ENCODE assay signal across 8 mouse cellular contexts in the genomic region with DNA sequence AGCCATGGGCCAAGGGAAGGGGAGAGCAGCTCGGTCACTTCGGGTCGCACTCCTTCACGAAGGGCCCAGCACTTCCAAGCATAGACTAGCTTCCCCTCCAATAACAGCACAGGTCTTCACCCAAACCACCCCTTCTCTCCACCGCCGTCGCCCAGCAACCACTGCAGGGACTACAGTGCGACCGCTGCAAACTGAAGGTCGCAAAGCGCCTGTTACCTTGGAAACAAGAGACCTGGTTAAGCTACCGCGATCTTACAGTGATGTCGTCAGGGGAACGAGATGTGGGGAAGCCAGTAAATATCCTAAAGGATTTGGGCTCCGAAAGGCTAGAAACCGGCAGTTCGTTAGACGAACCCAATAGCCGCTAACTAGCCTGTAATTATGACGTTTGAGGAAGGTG. TPM values are rescaled to one million over a fixed set of nuclear protein-coding genes. Genes with fewer than 3 reads are reported as not detected.
DNase-seq lines count a peak whose midpoint lies in the region; ATAC-seq and TF ChIP-seq lines count a peak whose summit lies in the region.

A gene (minus strand): TSS at position 143 of the 400 bp plus-strand sequence.

- H3K27me3 ChIP-seq in heart, embryonic 13.5 days (replicated peaks) = no peaks in the 10 kb centered on the region
- no peaks in the 10 kb centered on the region for H3K27me3 ChIP-seq in kidney, embryonic 16.5 days (ENCODE audit: insufficient read depth, low read length)
- H3K27me3 ChIP-seq in midbrain, postnatal 0 days (ENCODE audit: insufficient read depth, low read length) = no peaks in the 10 kb centered on the region

- peak; percentile 74; the same call in 1 of the 2 replicates for ATAC-seq in heart, embryonic 13.5 days (ENCODE audit: extremely low read depth, insufficient number of reproducible peaks, low FRiP score, low TSS enrichment)
- peak; percentile 95 for ATAC-seq in kidney, embryonic 16.5 days (ENCODE audit: low FRiP score, low TSS enrichment)
- peak; percentile 98 for ATAC-seq in midbrain, postnatal 0 days (ENCODE audit: low FRiP score)

- TF ChIP-seq CTCF in midbrain, postnatal 0 days (IDR thresholded peaks at IDR 0.05) = no peak

- peak within 1 kb of the TSS; percentile 65 for H3K4me3 ChIP-seq in heart, embryonic 13.5 days
- peak within 1 kb of the TSS; percentile 60 for H3K4me3 ChIP-seq in kidney, embryonic 16.5 days (ENCODE audit: low read length)
- H3K4me3 ChIP-seq in midbrain, postnatal 0 days (ENCODE audit: low read depth, low read length) = peak within 1 kb of the TSS; percentile 50

- peak within 1 kb of the TSS; percentile 55; the same call in 1 of the 2 replicates for H3K27ac ChIP-seq in heart, embryonic 13.5 days (replicated peaks)
- peak within 1 kb of the TSS; percentile 71 for H3K27ac ChIP-seq in kidney, embryonic 16.5 days (ENCODE audit: low read length)
- H3K27ac ChIP-seq in midbrain, postnatal 0 days (ENCODE audit: low read depth, low read length) = peak within 1 kb of the TSS; percentile 77

- DNase-seq in B cell, adult 2 months = peak; percentile 85 to 89
- peak; percentile 81 for DNase-seq in c-Kit-positive CD71-negative TER-119-negative erythroid progenitor cells, embryonic 14.5 days (ENCODE audit: low read depth)
- DNase-seq in fibroblast of lung, adult 2 months (ENCODE audit: low read depth) = peak; percentile 71
- DNase-seq in liver = peak; percentile 87
- DNase-seq in midbrain, postnatal 0 days (ENCODE audit: low spot score) = peak; percentile 99
- DNase-seq in spleen, postnatal 10 days (ENCODE audit: low spot score in 2 of 2) = peak; percentile 84 to 97

- peak within 1 kb of the TSS; percentile 84 for H3K4me2 ChIP-seq in heart, embryonic 13.5 days
- H3K4me2 ChIP-seq in kidney, embryonic 16.5 days (replicated peaks; ENCODE audit: low read depth, low read length) = peak within 1 kb of the TSS; percentile 86
- peak within 1 kb of the TSS; percentile 83 for H3K4me2 ChIP-seq in midbrain, postnatal 0 days (ENCODE audit: low read depth, low read length, poor library complexity, severe bottlenecking)

- H3K9me3 ChIP-seq in heart, embryonic 13.5 days = 0 out of 2 replicates have a peak, but pooled peaks cover 3% of the 10 kb centered on the region
- H3K9me3 ChIP-seq in kidney, embryonic 16.5 days (ENCODE audit: low read length) = no peaks in the 10 kb centered on the region; the same call in 1 of the 2 replicates
- H3K9me3 ChIP-seq in midbrain, postnatal 0 days (ENCODE audit: low read length) = peaks cover 3% of the 10 kb centered on the region; the same call in 1 of the 2 replicates

- WGBS in heart, embryonic 13.5 days = 1% methylated on average over 21 of the region's 21 CpGs
- WGBS in kidney, embryonic 16.5 days = under 1% methylated on average over 21 of the region's 21 CpGs
- WGBS in midbrain, postnatal 0 days = 2% methylated on average over 21 of the region's 21 CpGs

- peaks cover 14% of the 10 kb centered on the region for H3K4me1 ChIP-seq in heart, embryonic 13.5 days
- peaks cover 13% of the 10 kb centered on the region for H3K4me1 ChIP-seq in kidney, embryonic 16.5 days (ENCODE audit: insufficient read depth, low read length)
- 0 out of 2 replicates have a peak, but pooled peaks cover 4% of the 10 kb centered on the region for H3K4me1 ChIP-seq in midbrain, postnatal 0 days (ENCODE audit: insufficient read depth, low read length)

- H3K36me3 ChIP-seq in heart, embryonic 13.5 days = peaks cover 34% of the 10 kb centered on the region
- H3K36me3 ChIP-seq in kidney, embryonic 16.5 days (ENCODE audit: insufficient read depth, low read length) = peaks cover 14% of the 10 kb centered on the region
- H3K36me3 ChIP-seq in midbrain, postnatal 0 days (ENCODE audit: insufficient read depth, low read length) = peaks cover 14% of the 10 kb centered on the region

- H3K9ac ChIP-seq in heart, embryonic 13.5 days = peak within 1 kb of the TSS; percentile 82
- H3K9ac ChIP-seq in kidney, embryonic 16.5 days (replicated peaks; ENCODE audit: low read length) = peak within 1 kb of the TSS; percentile 73
- peak within 1 kb of the TSS; percentile 71 for H3K9ac ChIP-seq in midbrain, postnatal 0 days (replicated peaks; ENCODE audit: low read length, poor library complexity, severe bottlenecking)

RNA-seq across cellular contexts. Expression of the gene that starts here (rescaled TPM):
- 0.65 and 0.76 TPM in 2 replicates for polyA plus RNA-seq in heart, embryonic 13.5 days (2015; fragmentation: Nextera tagmentation; extraction: Ambion mirVana)
- 4.2 and 4.3 TPM in 2 replicates for polyA plus RNA-seq in kidney, embryonic 16.5 days (2015; fragmentation: Nextera tagmentation; extraction: Ambion mirVana)
- total RNA-seq in midbrain, postnatal 0 days (2014; rRNA removed) = 4.0 and 4.5 TPM in 2 replicates
- 6.3 and 6.4 TPM in 2 replicates for polyA plus RNA-seq in midbrain, postnatal 0 days (2015; fragmentation: Nextera tagmentation; extraction: Ambion mirVana)

Comparison
In these comparisons a context has a peak if more than half of its experiments do, and no peak if none do; other contexts are left out.
1. Peak in every context shown above with its lines: DNase-seq, ATAC-seq, H3K4me3 ChIP-seq and H3K27ac ChIP-seq.
2. Peak in ATAC-seq, H3K4me3 ChIP-seq, H3K27ac ChIP-seq, H3K9ac ChIP-seq and H3K4me2 ChIP-seq in heart, embryonic 13.5 days; RNA of the gene not detected or under 1 TPM.